Mouse (Mus musculus): Measurements from ENCODE around the gene Gm9758. TPM values are rescaled to one million over a fixed set of nuclear protein-coding genes. Genes with fewer than 3 reads are reported as not detected.
"Not testable (repeated sequence)": the region's sequence is repeated elsewhere in the genome, so short reads cannot be mapped to it uniquely, and the experiment has no call there.

Gm9758 gene
- total RNA-seq (2021): not detected

- not testable (repeated sequence) for DNase-seq (ENCODE audit: extremely low spot score in 1 of 2, low spot score in 1 of 2)
Measured at GRCm38 (mm10) chr5:14914799-14915198, at the start of gene Gm9758. Gene Gm9758 (minus strand): TSS chr5:14914899.

GRCm38 (mm10) chr5:14963821-14964220 lies 49.1 kb upstream of the Gm9758 start:
- DNase-seq (ENCODE audit: extremely low spot score in 1 of 2, low spot score in 1 of 2): not testable (repeated sequence)

GRCm38 (mm10) chr5:14961502-14961901 lies 46.8 kb upstream of the Gm9758 start:
- not testable (repeated sequence) for DNase-seq (ENCODE audit: extremely low spot score in 1 of 2, low spot score in 1 of 2)

GRCm38 (mm10) chr5:14955928-14956706 lies 41.4 kb upstream of the Gm9758 start:
- not testable (repeated sequence) for DNase-seq (ENCODE audit: extremely low spot score in 1 of 2, low spot score in 1 of 2)

GRCm38 (mm10) chr5:14953587-14953986 lies 38.9 kb upstream of the Gm9758 start:
- not testable (repeated sequence) for DNase-seq (ENCODE audit: extremely low spot score in 1 of 2, low spot score in 1 of 2)

- not testable (repeated sequence) for DNase-seq (ENCODE audit: extremely low spot score in 1 of 2, low spot score in 1 of 2)
Measured at GRCm38 (mm10) chr5:14952749-14953148, 38.0 kb upstream of the Gm9758 start.

GRCm38 (mm10) chr5:14951822-14952221 lies 37.1 kb upstream of the Gm9758 start:
- not testable (repeated sequence) for DNase-seq (ENCODE audit: extremely low spot score in 1 of 2, low spot score in 1 of 2)

- DNase-seq (ENCODE audit: extremely low spot score in 1 of 2, low spot score in 1 of 2): peak in 1 of 2 experiments; percentile 8
Measured at GRCm38 (mm10) chr5:14947482-14948198, 32.9 kb upstream of the Gm9758 start.

- DNase-seq (ENCODE audit: extremely low spot score in 1 of 2, low spot score in 1 of 2): not testable (repeated sequence)
Measured at GRCm38 (mm10) chr5:14945524-14945923, 30.8 kb upstream of the Gm9758 start.

- DNase-seq (ENCODE audit: extremely low spot score in 1 of 2, low spot score in 1 of 2): not testable (repeated sequence)
Measured at GRCm38 (mm10) chr5:14941043-14941442, 26.3 kb upstream of the Gm9758 start.

GRCm38 (mm10) chr5:14938329-14938728 lies 23.6 kb upstream of the Gm9758 start, which contains the start of gene Speer4e:
Gene Speer4e (minus strand): TSS chr5:14938429.
- not testable (repeated sequence) for DNase-seq (ENCODE audit: extremely low spot score in 1 of 2, low spot score in 1 of 2)

- DNase-seq (ENCODE audit: extremely low spot score in 1 of 2, low spot score in 1 of 2): not testable (repeated sequence)
Measured at GRCm38 (mm10) chr5:14933721-14934120, 19.0 kb upstream of the Gm9758 start.

- DNase-seq (ENCODE audit: extremely low spot score in 1 of 2, low spot score in 1 of 2): not testable (repeated sequence)
Measured at GRCm38 (mm10) chr5:14927047-14927446, 12.3 kb upstream of the Gm9758 start.

- DNase-seq (ENCODE audit: extremely low spot score in 1 of 2, low spot score in 1 of 2): not testable (repeated sequence)
Measured at GRCm38 (mm10) chr5:14914361-14914760, 338 bp downstream of the Gm9758 start.

- not testable (repeated sequence) for DNase-seq (ENCODE audit: extremely low spot score in 1 of 2, low spot score in 1 of 2)
Measured at GRCm38 (mm10) chr5:14903539-14903938, 11.2 kb downstream of the Gm9758 start.

- DNase-seq (ENCODE audit: extremely low spot score in 1 of 2, low spot score in 1 of 2): no peak
Measured at GRCm38 (mm10) chr5:14892242-14892641, 22.5 kb downstream of the Gm9758 start.

GRCm38 (mm10) chr5:14885291-14885690 lies 29.4 kb downstream of the Gm9758 start:
- not testable (repeated sequence) for DNase-seq (ENCODE audit: extremely low spot score in 1 of 2, low spot score in 1 of 2)
